Mouse (Mus musculus) layer of hippocampus, adult 8-10 months (tissue): Measurements from ENCODE around the gene Qrfp. TPM values are rescaled to one million over a fixed set of nuclear protein-coding genes. Genes with fewer than 3 reads are reported as not detected.

Source experiments
- DNase-seq, 2 experiments: peaks; one replicate each; pipeline ENCODE4 v3.0.0; 2022; ENCODE audit warnings: low spot score in 2 of 2
- total RNA-seq, 4 experiments: library from RNA; stranded (reverse); gene quantifications; 2 replicates each; pipeline ENCODE4 v1.2.4; 2022

Gene Qrfp
- total RNA-seq, 4 experiments from 2014 or later, result not detected

DNA sequence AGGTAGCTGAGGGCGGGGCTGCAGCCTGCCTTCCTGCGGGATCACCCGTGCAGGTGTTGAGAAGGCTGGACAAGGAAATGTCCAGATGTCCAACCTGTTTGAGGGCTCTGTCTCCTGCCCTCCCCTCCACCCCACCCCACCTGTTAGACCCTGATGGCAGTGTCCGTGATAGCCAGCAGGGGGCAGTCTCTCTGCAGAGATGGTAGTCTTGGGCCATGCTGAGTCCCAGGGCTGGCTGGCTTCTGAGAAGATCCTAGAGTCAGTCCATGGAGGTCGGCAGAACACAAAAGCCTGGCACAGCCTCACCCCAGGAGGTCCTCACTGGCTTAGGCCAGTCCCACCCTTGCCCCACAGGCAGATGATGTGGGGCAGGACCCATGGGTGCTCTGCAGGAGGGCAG, 5.0 kb upstream of the Qrfp start:
- peak; percentile 42 to 67 for DNase-seq

DNA sequence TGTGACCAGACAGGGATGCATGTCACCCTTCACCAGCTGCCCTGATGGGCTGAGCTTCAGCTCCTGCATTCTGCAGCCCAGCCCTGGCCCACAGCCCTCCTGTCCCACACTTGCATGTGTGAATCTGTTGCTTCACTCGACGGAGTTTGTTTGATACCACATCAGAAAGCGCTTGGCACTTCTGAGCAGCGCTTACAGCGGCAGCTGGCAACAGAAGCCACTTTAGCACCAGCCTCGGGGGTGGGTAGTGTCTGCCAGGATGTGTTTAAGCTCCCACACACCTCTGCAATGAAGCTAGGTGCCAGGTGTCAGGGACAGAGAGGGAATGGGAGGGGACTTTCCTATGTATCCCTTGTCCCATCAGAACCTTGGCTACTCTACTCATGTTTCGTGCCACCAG, 4.3 kb upstream of the Qrfp start:
- no peak for DNase-seq

DNA sequence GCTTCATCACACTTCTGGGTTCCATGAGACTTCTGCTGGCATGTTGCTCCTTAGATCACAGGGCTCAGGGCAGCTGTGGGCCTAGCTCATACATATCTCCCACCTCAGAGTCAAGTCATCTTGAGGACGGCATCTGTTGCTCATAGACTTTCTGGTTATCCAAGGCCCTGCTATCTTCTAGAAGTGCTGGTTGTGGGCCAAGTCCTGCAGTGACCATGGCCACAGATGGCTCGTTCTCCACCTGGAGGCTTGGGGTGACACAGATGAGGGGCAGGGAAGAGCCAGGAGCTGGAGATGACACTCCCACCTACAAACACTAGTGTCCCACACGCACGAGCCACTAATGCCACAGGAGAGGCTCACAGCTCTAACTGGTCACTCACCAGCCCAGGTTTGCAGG, 3.3 kb upstream of the Qrfp start:
- DNase-seq, result no peak

DNA sequence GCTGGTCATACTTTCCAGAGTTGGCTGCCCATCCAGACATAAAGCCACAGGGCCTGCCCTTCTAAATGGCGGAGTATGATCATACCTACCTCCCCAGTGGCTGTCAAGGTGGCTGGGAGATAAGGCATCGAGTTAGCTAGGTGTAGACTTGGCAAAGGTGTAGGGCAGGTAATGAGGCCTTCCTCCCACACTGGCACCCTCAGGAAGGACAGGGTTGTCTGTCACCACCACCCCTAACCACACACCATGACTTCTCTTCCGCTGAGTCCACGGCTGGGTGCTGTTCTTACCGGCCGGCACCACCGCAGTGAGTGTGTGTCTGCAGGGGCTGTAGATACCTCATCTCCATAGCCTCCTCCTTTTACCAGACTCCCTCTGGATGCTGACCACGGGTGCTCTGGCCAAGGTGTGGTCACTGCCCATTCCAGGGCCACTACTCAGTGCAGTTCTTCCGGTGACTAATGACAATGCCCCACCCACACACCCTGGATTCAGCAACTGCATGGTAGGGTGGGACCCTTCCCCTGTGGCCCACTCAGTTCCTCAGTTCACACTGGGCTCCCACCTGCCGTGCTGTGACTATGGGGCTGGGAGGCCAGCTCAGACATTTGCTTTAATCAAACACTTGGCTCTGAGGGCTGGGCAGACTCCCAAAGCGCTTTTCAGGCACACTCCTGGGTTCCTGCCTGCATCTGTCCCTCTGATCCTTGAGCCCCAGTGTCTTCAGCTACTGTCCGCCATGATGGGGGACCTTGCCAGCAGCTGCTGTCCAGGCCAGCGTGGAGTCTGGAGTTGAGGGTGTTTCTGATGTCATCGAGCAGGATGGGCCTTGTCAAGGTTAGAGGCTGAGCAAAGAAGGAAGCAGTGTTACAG, 942 bp upstream of the Qrfp start:
- DNase-seq, result no peak

DNA sequence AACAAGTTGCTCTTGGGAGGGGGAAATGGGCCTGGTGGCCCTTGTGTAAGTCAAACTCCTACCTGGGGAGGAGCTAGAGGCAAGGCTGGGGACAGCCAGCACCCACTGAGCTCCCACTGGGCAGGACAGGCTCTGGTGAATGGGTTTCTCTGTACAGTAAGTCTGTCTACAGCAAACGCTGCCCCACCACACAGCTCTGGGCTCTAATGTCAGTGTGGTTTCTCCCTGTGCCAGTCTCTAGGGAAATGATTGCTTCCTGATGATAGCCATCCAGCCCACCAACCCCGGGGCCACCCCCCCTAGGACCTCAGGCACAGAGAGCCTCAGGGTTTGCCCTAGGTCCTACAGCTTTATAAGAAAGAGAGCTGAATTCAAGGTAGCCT, 1.0 kb downstream of the Qrfp start:
- DNase-seq, result no peak

DNA sequence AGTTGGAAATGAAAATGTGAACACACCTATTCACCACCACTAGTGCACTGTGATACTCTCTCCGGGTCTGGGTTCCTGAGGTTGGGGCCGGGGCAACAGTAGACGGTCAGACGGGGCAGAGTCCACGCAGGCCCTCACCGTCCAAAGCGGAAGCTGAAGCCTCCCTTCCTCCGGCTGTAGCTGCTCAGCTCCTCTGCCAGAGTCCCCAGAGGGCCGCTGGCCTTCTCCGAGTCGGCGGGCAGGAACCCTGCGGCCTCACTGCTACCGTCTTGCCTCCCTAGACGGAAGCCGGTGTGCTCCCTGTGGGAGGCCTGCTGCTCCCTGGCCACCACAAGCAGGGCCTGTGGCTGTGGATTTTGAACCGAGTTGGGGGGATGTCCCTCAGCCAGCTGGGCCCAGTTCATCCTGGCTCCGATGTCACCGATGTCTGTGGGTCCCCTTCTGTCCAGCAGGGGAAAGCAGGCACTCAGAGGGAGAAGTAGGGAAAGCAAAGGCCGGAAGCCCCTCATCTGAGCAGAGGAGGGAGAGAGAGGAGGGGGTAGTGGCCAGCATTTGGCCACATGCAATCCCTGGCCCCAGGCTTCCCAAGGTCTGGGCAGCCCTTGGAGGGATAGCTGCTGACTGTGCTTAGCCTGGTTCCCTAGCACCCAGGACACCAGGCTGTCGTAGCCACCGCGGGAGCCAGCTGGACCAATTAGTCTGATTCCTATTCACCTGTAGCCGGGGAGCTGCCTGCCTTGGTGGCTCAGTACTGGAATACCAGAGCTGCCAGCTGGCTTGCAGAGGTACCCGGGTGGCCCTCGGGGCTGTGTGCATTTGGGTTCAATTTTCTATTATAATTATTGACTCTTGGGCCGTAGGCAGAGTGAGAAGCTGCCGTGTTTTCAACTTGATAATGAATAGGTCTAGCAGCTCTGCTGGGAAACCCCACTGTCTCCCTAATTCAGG, 1.7 kb downstream of the Qrfp start:
- DNase-seq, result no peak

DNA sequence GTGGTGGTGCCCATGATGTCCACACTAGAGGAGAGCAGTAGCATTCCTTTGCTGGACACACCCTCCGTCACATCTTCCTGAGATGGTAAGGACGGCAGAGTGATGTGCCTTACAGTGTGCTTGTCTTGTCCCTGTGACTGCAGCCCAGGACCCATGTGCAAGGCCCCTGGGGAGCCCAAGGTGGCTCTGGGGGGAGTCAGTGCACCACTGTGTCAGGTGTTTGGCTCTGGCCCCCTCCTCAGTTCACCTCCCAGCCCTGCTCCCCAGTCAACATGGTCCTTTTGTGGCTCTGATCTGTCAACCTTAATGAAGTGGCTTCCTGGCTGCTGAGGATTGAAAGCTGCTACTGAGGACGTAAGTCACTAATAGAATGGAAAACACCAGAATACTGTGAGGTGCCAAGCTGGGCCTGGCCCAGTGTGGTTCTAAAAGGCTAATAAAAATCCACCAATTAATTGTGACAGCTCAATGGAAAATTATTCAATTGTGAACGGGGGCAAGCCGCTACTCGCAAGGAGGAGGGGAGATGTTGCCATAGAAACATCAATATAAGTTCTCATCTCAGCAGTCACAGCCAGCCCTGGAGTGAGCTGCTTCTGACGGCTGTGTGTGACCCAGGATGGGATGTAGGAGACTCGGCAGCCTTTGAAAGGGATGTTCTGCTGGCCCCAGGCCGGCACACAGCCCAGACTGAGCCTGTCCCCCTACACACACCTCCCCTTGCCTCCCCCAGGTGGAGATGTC, 3.6 kb downstream of the Qrfp start:
- DNase-seq, result no peak

DNA sequence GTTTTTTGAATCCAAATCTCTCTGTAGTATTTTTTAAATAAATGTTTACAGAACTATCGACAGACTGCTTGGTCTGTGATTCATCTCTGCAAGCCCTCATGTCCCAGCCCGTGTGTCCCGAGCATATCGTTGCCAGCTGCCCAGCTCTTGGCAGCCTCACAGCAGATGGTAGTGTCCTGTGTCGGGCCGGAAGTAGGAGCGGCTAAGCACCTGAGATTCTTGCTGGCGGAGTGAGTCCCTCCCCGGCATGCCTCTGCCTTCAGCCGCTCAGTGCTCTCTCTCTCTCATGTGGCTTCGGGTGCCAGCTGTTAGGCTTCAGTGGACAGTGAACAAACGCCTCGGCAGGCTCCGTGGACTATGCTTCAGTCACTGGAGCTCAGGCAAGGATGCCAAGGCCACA, 6.9 kb downstream of the Qrfp start:
- DNase-seq, result no peak

DNA sequence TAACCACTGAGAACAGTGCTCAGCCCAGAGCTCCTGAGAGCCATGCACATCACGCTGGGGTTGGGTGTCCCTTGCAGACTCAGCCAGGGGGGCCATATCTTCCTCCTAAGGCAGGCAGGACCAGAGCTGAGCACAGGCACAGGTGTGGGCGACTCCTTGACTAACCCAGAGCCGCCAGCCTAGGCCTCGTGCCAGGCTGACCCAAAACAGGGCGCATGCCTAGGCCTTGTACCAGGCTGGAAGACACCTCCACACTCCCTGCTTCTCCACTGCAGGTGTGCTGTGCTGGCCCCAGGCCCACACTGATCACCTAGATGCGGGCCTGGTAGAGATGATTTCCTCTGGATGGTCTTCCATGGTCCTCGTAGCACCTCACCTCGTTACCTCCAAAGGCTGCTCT, 7.6 kb downstream of the Qrfp start:
- DNase-seq, result no peak

DNA sequence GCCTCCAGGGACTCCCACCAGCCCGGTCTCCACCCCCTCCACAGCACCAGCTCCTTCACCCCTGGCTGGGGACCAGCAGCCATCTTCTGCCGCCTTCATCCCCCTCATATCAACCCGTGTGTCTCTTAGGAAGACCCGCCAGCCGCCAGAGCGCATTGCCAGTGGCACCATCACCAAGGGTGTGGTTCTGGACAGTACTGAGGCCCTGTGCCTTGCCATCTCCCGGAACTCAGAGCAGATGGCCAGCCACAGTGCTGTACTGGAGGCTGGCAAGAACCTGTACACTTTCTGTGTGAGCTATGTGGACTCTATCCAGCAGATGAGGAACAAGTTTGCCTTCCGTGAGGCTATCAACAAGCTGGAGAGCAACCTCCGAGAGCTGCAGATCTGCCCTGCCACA, 9.0 kb downstream of the Qrfp start:
- no peak for DNase-seq

DNA sequence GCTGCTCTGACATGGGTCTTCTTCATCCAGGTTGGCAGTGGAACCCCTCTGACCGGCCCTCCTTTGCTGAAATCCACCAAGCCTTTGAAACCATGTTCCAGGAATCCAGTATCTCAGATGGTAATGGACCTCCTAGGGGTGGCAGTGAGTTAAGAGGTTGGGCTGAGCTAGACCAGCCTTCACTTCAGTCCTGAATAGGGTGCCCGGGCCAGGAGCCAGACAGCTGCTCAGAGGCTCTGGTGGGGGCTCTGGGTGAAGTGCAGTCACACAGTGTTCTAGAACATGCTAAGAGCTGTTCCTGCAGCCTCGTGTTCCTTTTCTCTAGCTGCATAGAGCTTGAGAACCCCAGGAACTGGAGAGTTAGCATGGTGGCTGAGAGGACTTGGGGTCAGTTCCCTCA, 13.4 kb downstream of the Qrfp start:
- no peak for DNase-seq

DNA sequence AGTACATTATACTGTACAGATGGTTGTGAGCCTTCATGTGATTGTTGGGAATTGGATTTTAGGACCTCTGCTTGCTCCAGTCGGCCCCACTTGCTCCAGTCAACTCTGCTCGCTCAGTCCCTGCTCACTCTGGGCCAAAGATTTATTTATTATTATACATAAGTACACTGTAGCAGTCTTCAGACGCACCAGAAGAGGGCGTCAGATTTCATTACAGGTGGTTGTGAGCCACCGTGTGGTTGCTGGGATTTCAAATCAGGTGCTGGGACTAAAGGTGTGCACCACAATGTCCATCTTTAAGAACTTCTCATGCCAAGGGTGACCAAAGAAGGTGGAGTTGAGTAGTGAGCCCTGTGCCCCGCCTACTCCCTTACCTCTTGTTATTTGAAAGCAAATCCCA, 17.8 kb downstream of the Qrfp start:
- no peak for DNase-seq

DNA sequence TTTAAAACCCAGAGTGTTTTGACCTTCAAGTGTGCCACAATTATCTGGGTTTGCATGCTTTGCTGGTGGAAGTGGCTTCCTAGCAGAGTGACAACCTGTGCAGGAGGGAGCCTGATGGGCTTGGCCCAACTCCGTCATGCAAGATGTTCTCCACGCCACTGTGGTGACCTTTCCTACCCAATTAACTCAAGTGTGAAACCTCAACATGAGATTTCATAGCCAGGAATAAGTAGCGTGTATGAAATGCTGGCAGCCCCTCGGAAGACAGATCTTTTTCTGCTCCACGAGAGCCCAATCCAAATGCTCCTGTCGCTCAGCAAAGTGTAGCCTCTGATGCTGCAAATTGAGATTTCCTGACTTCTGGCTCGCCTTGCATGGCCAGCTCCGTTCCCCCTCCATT, 19.1 kb downstream of the Qrfp start:
- no peak for DNase-seq

DNA sequence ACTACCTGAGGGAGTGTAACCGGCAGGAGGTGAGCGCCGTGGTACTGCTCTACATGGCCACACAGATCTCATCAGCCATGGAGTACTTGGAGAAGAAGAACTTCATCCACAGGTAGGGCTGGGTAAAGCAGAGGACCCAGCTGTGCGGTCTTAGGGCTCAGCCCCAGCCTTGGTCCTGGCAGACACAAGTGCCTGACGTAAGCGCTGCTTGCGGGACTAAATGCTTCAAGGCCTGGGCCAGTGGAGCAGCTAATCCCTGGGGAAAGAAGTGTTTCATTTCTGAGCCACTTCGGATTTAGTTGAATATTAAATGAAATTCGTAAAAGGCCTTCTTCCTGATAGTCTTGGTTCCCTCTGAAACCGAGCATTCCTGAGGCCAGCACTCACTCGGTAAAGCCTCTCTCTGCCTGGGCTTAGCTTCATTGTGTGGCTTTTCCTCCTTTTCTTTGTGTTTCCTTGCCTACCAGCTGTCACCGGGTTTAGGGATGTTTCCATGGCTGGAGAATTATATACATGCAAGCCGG, 19.6 kb downstream of the Qrfp start:
- no peak for DNase-seq

DNA sequence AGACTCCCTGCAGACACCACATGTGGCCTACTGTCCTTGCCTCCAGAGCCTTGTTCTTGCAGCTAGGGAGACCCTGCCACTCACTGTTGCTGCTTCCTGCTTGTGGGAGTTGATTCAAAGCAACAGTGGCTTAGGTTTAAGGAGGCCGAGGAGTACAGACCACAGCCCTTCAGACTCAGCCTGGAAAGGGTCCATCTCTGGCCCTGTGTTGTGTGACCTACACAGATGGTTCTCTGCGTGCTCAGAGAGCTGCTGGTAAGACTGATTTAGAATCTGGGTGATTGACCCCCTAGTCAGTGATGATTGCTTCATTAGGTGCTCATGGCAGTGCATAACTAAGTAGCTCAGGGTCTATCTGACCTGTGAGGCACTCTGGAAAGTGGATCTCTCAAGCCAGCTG, 21.2 kb downstream of the Qrfp start:
- no peak for DNase-seq

DNA sequence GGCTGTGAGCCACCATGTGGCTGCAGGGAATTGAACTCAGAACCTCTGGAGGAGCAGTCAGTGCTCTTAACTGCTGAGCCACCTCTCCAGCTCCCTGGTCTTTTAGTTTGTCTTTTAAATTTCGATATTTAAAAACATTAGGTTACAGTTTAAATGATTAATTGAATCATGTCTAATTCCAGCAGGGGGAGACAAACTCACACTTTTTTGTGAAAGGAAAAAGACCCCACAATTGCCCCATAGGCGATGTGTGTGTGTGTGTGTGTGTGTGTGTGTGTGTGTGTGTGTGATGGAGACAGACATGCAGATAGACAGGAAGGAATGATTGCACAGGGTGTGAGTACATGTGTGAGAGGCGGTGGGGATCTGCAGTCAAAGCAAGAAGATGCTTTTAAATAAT, 22.2 kb downstream of the Qrfp start:
- DNase-seq, result no peak

DNA sequence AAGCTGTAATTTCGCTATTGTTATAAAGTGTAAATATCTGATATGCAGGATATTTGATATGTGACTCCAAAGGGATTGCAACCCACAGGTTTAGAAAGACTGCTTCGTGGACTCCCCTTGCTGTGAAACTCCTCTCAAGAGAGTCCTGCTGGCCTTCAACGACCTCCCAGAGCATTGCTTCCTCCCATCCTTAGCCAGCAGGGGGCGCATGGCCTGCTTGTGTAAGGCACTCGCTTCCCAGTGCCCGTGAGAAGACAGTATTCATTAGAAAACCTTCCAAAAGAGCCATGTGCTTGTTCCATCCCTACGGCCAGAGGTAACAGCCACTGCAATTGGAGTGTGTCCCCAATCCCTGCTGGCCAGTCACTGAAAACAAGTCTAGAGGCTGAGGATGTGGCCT, 23.4 kb downstream of the Qrfp start:
- peak; percentile 63 to 80 for DNase-seq

DNA sequence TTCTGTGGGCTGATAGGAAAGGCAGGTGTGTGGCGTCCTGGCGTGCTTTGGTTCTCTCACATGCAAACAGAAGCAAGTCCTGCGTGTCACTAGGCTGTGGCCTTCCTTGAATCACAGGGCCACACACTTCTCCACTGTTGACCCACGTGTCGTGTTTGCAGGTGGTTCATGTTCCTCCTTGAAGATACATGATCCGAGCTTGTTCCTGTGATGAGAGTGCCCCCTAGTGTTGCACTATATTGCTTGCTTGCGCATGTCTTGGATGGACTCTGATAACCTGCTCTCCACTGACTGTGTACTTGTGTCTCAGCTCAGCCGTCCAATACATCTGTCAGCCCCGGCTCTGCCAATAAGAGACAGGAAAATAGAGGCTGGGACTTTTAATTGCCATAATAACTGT, 25.3 kb downstream of the Qrfp start:
- DNase-seq, result peak; percentile 76 to 84

DNA sequence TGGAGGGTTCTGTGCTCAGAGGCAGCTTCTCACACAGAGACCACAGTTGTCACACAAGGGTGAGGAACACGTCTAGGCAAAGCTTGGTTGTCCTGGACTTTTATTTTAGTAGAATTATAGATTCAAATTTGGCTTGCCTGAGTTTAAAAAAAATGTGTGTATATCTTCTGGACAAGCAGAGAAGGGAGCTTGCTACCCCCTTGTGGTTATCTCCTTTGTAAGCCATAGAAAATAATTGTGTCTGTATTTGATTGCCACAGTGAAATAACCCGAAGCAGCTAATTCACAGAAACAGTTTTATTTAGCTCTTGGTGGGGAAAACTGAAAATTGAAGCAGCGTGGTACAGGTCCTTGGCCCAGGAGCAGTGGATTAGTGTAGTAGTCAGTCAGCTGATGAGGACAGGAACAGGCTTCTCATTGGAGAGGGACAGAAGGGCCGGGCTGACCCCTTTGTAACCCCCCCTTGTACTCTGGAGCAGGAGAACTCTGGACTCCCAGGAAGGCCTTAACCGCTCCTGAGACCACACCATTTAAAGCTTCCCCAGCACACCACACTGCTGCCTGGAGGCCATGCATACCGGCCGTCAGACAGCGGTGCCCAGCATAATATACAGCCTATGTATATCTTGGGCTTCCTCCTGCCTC, 27.3 kb downstream of the Qrfp start:
- no peak for DNase-seq

DNA sequence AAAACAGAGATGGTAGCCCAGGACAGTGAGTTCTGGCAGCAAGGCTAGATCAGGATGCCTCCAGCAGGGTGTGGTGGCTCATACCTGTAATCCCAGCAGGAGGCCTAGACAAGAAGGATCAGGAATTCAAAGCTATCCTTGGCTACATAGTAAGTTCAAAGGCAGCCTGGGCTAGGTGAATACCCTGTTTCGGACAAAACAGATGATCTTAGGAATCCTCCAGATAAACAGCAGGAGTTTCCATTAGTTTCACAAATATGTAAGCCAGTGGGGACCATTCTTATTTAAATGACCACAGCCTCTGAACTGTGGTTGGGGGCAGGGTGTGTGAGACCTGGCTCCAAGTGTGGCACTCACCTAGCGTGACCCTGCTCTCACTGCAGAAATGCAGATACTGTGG, 31.1 kb downstream of the Qrfp start:
- DNase-seq, result no peak

DNA sequence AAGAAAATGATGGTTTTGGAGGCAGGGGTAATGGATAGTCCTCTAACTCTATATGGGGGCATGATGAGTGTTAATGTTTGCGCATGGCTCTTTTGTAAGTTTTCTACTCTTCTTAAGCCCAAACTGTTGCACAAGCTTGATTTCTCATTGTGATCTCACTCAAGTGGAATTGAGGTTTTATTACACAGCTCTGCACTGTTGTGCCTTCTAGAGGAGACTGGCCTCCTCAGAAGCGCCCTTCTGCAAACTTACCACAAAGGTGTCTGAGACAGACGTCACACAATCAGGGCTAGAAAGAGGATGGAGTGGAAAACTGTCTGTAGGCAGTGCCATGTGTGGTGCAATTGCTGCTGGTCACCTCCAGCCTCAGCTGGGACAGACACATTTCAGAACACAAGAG, 33.9 kb downstream of the Qrfp start:
- no peak for DNase-seq
